Mouse (Mus musculus) brain, embryonic 14.5 days (tissue): Measurements from ENCODE around the gene Fasn. TPM values are rescaled to one million over a fixed set of nuclear protein-coding genes. Genes with fewer than 3 reads are reported as not detected.

Experiments used
- DNase-seq: peaks from one replicate; pipeline ENCODE4 v3.0.0-alpha.2; 2011; ENCODE audit warnings: low read depth
- CTCF ChIP-seq: fragments of 200-500 bp; IDR thresholded peaks from 2 replicates; pipeline ENCODE4 v1.5.1; 2012; ENCODE audit warnings: inconsistent platforms, mild to moderate bottlenecking, moderate library complexity, borderline replicate concordance; ENCODE audit not compliant: insufficient read depth, insufficient read length; ENCODE audit errors: extremely low read depth
- POLR2A ChIP-seq: fragments of 200-500 bp; IDR thresholded peaks from 2 replicates; pipeline ENCODE4 v1.6.1; 2012; ENCODE audit warnings: mild to moderate bottlenecking, inconsistent platforms, borderline replicate concordance; ENCODE audit not compliant: poor library complexity, insufficient read depth, insufficient read length, severe bottlenecking; ENCODE audit errors: extremely low read depth
- polyA plus RNA-seq: library from polyadenylated mRNA; depleted of rRNA; stranded (reverse); fragments of >200 nt; gene quantifications from 2 replicates; pipeline ENCODE4 v1.2.3, GENCODE M21; 2012

Gene Fasn
- polyA plus RNA-seq, 1 experiment, result 471 TPM

DNA sequence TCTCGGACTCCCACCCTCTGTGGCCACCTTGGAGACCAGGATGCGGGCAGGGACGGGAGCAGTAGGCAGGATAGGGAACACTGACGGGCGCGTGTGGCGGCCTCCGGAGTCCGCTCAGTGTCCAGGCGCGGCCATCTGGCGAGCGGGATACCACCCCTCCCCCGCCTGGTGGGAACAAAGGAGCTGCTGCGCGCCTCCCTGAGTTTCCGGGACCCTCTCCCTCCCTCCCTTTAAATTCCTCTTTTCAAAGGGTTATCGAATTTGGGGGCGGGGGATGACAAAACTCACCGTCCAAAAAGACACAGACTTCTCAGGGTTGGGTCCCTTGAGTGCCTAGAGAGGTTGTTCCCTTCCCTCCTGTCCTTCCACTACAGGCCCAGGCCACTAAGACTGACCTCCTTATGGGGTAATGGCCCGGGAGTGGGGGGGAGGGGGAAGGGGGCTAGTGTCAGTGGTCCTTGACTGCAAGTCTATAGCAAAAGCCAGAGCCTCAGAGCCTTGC, 491 bp upstream of the Fasn start:
- DNase-seq, result no peak
- no peak for TF ChIP-seq CTCF
- TF ChIP-seq POLR2A, result no peak

DNA sequence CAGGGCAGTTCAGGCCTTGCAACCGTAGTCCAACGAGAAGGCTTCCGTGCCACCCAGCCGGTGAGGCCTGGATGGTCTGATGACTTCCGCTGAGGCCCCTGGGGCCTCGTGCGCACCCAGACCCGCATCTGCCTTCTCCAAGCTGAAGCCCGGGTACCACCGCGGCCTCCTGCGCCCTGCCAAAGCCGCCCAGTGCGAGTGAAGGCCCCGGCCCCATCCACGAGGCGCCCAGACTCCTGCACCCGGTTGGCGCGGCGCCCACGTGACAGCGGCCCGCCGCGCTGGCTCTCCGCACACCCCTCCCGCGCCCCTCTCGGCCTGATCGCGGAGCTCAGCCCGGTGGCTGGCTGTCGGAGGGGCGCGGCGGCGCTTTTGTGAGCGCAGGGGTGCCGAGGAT, 798 bp downstream of the Fasn start:
- TF ChIP-seq POLR2A, result no peak
- TF ChIP-seq CTCF, result no peak
- no peak for DNase-seq

DNA sequence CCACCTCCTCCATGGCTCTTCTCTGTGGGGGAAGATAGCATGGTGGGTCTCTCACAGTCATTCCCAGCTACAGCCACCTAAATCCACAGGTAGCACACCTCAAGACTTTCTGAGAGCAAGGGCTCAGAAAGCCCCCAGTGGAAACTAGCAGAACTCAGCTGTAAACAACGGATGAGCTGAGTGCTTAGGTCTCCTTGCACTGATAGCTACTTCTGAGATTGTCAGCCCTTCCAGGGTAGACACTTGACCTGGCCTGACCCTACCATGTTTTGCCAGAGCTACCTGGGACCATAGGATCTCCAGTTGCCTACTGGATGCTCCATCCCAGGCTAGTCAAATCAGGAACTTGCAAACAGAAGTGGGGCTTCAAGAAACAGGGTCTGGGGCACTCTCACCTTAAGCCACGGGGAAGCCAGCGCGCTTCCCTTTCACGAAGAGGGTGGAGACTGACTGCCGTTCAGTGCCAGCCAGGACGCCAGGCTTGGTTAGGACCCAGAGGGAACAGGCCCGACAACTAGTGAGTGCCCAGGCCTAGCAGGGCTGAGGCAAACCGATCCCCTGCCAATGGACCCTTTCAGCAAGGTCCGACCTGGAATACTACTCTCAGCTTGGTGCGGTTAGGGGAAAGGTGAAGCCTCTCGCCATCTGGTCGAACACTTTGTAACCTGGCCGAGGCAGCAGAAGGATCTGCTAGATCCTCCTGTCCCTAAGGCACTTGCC, 1.4 kb downstream of the Fasn start:
- peak; percentile 36 for DNase-seq
- TF ChIP-seq POLR2A, result no peak

DNA sequence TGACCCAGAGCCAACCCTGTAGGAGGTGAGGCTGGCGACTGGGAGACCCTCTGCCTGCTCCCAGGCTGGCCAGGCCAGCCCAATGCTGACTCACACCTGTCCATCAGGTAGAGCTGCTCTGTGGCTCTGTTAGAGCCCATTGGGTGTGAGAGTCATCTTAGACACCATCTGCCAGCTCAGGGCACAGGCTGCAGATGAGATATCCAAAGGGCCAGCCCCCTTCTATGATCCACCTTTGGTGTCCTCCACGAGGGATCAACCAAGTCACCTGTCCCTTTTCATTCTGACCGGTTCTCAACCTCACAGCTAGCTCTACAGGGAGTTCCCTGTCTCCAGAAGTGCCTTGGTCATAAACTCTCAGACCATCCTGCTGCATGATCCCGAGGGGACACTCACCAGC, 2.0 kb downstream of the Fasn start:
- DNase-seq, result no peak
- TF ChIP-seq POLR2A, result no peak
- TF ChIP-seq CTCF, result no peak

DNA sequence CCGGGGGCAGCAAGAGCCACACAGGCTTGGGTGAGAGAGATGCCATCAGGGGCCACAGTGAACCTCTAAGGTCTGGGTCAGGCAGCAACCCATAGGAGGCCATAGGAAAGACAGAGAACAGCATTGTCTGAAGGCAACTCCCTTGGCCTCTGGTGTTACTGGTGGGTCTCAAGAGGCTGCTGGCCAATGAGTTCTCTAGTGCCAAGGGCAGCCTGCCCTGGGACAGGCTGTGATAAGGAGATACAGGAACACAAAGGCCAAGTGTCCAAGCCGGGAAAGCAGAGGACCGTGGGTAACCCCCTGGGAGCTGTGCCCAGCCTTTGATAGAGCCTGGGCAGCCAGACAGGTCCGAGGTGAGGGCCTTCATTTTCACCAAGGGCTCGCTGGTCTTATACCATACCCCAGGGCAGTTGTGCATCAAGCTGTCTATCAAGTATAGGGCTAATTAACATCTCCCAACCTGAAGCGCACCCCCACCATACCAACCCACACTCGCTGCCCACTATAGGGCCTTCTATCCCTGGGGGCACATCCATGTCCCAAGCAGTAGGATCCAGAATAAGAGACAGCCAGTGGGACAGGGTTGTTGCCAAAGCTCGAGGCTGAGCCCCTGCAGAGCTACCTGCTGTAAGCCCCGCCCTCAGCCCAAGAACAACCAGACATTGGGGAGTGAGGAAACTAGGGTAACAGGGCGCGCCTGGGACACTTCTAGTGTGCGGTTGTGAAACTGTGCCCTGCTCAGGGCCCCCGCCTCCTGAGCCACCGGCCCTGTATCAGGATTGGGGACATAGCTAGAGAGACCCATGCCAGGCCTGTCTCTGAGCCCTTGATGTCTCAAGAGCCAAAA, 3.0 kb downstream of the Fasn start:
- TF ChIP-seq POLR2A (no peak), CTCF (no peak)
- no peak for DNase-seq

DNA sequence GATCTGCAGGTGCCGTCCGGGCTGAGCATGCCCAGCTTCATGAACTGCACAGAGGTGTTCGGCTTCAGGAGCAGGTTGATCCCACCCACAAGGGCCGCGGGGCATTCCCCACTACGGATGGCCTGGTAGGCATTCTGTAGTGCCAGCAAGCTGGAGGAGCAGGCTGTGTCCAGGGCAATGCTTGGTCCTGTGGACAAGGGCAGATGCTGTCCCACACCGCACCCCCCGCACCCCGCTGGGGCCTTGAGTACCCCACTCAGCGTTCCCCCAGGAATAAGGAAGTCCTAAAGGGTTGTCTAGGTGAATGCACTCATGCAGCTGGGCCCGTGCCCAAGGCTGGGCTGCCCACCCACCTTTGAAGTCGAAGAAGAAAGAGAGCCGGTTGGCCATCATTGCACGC, 3.8 kb downstream of the Fasn start:
- no peak for DNase-seq
- no peak for TF ChIP-seq POLR2A
- no peak for TF ChIP-seq CTCF

DNA sequence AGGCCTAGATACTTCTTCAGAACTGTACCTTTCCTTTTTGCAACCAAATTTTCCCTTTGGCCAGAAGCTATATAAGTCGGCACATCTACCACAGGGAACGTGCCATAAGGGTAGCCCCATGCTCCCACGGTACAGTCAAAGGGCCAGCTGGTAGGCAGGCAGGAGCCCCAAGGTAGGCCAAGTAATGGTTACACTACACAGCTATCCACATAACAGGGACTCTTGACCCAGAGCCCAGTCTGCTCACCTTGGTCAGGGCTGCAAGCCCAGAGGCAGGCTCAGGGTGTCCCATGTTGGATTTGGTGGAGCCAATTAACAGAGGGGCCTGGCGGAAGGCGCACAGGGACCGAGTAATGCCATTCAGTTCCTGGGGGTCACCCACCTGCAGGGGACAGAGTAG, 4.8 kb downstream of the Fasn start:
- no peak for DNase-seq
- TF ChIP-seq CTCF (no peak), POLR2A (no peak)

DNA sequence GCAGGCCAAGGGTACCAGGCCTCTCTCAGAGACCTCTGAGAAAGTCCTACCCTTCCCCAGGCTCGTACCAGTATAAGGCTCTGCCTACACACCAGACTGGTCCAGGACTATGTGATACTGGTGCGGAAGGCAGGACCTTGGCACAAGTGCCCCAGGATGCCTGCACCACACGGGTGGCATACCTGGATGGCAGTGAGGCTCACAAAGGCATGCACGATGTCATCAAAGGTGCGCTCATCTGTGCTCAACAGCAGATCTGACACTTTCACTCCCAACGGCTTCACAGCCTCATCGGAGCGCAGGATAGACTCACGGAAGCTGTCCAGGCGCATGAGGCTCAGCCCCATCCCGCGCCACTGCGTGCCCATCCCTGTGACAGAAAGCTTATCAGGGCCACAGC, 6.1 kb downstream of the Fasn start:
- no peak for DNase-seq
- TF ChIP-seq CTCF (no peak), POLR2A (no peak)

DNA sequence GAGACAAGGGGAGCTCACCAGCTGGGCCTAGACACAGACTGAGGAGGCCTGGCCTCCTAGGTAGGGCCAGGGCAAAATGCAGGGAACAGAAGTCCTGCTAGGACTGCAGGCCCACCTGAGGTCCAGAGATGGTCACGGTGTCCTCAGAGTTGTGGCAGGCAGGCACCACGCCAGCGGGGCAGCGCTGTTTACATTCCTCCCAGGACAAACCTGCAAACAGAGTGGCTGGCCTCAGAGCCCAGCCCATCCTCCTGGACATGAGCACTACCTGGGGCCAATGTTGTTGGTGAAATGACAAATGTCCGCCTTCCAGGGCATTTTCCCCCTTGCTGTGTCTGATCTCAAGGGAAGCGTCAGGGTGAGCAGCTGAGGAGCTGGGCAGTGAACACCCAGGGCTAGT, 7.0 kb downstream of the Fasn start:
- TF ChIP-seq POLR2A (no peak), CTCF (no peak)
- no peak for DNase-seq

DNA sequence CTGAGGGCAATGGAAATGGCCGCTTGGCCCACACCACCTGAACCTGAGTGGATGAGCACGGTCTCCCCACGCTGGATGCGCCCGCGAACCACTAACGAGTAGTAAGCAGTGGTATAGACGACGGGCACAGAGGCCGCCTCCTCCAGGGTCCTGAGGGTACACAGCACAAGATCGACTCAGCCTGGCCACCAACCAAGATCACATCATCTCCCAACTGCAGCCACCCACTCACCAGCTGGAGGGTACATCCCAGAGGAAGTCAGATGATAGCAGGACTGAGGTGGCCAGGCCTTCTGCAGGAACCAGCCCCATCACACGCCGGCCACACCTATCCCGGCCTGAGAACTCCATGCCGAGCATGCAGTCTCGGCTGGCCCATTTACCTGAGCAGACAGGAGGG, 12.3 kb downstream of the Fasn start:
- TF ChIP-seq POLR2A (no peak), CTCF (no peak)
- DNase-seq, result no peak

DNA sequence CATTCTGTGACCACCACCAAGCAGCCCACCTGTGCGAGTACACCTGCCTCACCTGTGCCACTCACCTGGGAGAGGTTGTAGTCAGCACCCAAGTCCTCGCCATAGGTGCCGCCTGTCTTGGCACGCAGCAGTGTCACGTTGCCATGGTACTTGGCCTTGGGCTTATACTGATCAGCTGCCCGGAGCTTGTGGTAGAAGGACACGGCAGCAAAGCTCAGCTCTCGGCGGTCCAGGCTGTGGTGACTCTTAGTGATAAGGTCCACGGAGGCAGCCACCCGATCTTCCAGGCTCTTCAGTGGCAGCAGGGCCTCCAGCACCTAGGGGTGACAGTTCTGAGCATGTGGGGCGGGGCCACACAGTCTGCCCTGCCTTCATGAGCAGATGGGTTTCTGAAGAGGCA, 16.3 kb downstream of the Fasn start:
- TF ChIP-seq CTCF, result no peak
- TF ChIP-seq POLR2A, result no peak
- no peak for DNase-seq

DNA sequence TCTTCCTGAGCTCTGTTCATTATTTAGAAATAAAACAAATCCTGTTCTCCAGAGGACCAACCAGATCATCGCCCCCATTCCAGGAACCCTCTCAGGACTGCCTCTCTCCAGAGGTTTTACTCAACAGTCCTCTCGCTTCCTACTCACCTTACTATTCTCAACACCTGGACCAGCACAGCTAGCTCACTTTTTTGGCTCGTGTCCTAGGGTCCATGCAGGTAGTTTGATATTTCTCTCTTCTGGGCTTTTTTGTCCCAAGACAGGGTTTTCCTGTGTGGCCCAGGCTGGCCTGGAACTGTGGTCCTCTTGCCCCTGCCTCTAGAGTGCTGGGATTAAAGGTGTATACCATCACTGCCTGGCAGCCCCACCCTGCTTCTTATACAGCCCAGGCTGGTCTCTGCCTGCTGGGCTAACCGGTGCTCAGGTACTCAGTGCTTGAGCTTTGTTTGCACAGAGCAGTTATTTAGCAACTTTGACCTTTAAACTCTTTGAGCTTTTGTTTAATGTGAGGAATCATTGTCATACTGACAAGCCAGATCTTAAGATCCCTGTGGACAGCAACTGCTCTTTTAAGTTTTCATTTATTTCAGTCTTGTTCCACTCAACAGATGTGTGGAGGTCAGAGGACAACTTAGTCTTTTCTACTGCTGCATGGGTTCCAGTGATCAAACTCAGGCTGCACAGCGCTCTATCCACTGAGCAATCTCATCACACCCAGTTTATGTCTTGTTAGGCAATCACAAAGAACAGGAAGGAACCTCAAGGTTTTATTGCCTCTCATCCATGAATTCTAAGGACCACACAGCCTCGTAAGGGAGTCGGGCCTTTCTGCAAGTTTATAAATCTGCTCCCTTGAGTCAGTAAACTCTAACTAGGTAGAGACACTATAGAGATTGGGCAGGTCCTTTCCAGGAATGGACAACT, 18.7 kb downstream of the Fasn start:
- no peak for TF ChIP-seq POLR2A
- no peak for TF ChIP-seq CTCF
- no peak for DNase-seq

DNA sequence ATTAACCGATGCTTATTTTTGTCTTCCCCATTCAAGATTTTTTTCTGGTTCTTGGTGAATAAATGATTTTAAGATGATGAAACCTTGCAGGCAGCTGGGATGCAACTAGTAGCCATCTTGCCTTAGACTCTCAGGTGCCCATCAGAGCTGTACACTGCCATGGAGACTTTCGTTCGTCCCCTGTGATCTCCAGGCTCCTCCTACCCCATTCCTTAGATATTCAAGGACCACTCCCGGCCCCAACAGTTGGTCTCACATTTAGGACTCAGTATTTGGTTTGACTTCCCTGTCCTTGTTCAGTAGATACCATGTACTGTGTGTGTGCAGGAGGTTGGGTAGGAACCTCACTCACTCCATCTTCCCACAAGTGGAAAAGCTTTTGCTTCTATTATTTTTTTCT, 19.6 kb downstream of the Fasn start:
- no peak for DNase-seq
- TF ChIP-seq POLR2A (no peak), CTCF (no peak)

DNA sequence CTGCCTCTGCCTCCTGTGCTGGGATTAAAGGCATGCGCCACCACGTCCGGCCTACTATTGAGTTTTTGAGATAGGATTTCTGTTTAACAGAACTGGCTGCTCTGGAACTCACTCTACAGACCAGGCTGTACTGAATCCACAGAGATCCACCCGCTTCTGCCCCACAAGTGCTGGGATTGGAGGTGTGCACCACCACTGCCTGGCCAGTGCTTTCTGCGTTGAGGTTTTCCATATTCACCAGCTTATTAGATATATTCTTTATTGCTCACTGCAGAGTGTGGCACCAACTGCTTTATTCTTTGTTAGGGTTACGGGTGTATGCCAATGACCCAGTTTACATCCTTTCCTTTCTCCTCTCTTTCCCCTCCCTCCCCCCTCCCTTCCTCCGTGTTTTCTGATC, 20.1 kb downstream of the Fasn start:
- no peak for DNase-seq

More for the DNA sequence above, 20.1 kb downstream of the Fasn start:
- no peak for TF ChIP-seq POLR2A
- no peak for TF ChIP-seq CTCF
